Mouse (Mus musculus): ENCODE data around the gene Scn10a.

The Scn10a gene

GRCm38 (mm10) chr9:119719222-119719621 is at the start of gene Scn10a:
Gene Scn10a (minus strand): TSS chr9:119719322.
- DNase-seq (ENCODE audit: low spot score in 2 of 2): no peak

- no peak for DNase-seq (ENCODE audit: low spot score in 2 of 2)
Observed at GRCm38 (mm10) chr9:119768585-119768984, 49.5 kb upstream of the Scn10a start.

- DNase-seq (ENCODE audit: low spot score in 2 of 2): no peak
Observed at GRCm38 (mm10) chr9:119760226-119760625, 41.1 kb upstream of the Scn10a start.

GRCm38 (mm10) chr9:119759457-119759856 is 40.3 kb upstream of the Scn10a start:
- no peak for DNase-seq (ENCODE audit: low spot score in 2 of 2)

GRCm38 (mm10) chr9:119751507-119751906 is 32.4 kb upstream of the Scn10a start:
- no peak for DNase-seq (ENCODE audit: low spot score in 2 of 2)

GRCm38 (mm10) chr9:119749112-119749511 is 30.0 kb upstream of the Scn10a start:
- no peak for DNase-seq (ENCODE audit: low spot score in 2 of 2)

GRCm38 (mm10) chr9:119743900-119744299 is 24.8 kb upstream of the Scn10a start:
- DNase-seq (ENCODE audit: low spot score in 2 of 2): peak; percentile 12 to 24

GRCm38 (mm10) chr9:119743312-119743711 is 24.2 kb upstream of the Scn10a start:
- no peak for DNase-seq (ENCODE audit: low spot score in 2 of 2)

GRCm38 (mm10) chr9:119741101-119741786 is 22.1 kb upstream of the Scn10a start:
- DNase-seq (ENCODE audit: low spot score in 2 of 2): no peak

- DNase-seq (ENCODE audit: low spot score in 2 of 2): no peak
Observed at GRCm38 (mm10) chr9:119728412-119729097, 9.4 kb upstream of the Scn10a start.

- DNase-seq (ENCODE audit: low spot score in 2 of 2): no peak
Observed at GRCm38 (mm10) chr9:119726990-119727389, 7.9 kb upstream of the Scn10a start.

- DNase-seq (ENCODE audit: low spot score in 2 of 2): no peak
Observed at GRCm38 (mm10) chr9:119725293-119725862, 6.3 kb upstream of the Scn10a start.

GRCm38 (mm10) chr9:119706700-119707099 is 12.4 kb downstream of the Scn10a start:
- peak in 1 of 2 experiments; percentile 12 for DNase-seq (ENCODE audit: low spot score in 2 of 2)

- DNase-seq (ENCODE audit: low spot score in 2 of 2): no peak
Observed at GRCm38 (mm10) chr9:119691505-119691904, 27.6 kb downstream of the Scn10a start.

- DNase-seq (ENCODE audit: low spot score in 2 of 2): no peak
Observed at GRCm38 (mm10) chr9:119691001-119691400, 28.1 kb downstream of the Scn10a start.

GRCm38 (mm10) chr9:119687893-119688292 is 31.2 kb downstream of the Scn10a start:
- DNase-seq (ENCODE audit: low spot score in 2 of 2): no peak

GRCm38 (mm10) chr9:119686187-119686586 is 32.9 kb downstream of the Scn10a start:
- DNase-seq (ENCODE audit: low spot score in 2 of 2): no peak

GRCm38 (mm10) chr9:119680896-119681295 is 38.2 kb downstream of the Scn10a start:
- DNase-seq (ENCODE audit: low spot score in 2 of 2): no peak

GRCm38 (mm10) chr9:119664109-119664508 is 55.0 kb downstream of the Scn10a start:
- no peak for DNase-seq (ENCODE audit: low spot score in 2 of 2)

GRCm38 (mm10) chr9:119656111-119656510 is 63.0 kb downstream of the Scn10a start:
- DNase-seq (ENCODE audit: low spot score in 2 of 2): no peak

GRCm38 (mm10) chr9:119653758-119654157 is 65.4 kb downstream of the Scn10a start:
- DNase-seq (ENCODE audit: low spot score in 2 of 2): no peak

- peak; percentile 24 to 49 for DNase-seq (ENCODE audit: low spot score in 2 of 2)
Observed at GRCm38 (mm10) chr9:119646942-119647547, 72.1 kb downstream of the Scn10a start.

Measured in spleen, postnatal 14 days (tissue).